Mouse (Mus musculus): Measurements from ENCODE around the gene Tgif2. TPM values are rescaled to one million over a fixed set of nuclear protein-coding genes. Genes with fewer than 3 reads are reported as not detected.
A peak's percentile ranks its signal among the peaks of the same experiment; 100 is the strongest.

The Tgif2 gene
- polyA plus RNA-seq, 1 experiment: 19.6 TPM

DNA sequence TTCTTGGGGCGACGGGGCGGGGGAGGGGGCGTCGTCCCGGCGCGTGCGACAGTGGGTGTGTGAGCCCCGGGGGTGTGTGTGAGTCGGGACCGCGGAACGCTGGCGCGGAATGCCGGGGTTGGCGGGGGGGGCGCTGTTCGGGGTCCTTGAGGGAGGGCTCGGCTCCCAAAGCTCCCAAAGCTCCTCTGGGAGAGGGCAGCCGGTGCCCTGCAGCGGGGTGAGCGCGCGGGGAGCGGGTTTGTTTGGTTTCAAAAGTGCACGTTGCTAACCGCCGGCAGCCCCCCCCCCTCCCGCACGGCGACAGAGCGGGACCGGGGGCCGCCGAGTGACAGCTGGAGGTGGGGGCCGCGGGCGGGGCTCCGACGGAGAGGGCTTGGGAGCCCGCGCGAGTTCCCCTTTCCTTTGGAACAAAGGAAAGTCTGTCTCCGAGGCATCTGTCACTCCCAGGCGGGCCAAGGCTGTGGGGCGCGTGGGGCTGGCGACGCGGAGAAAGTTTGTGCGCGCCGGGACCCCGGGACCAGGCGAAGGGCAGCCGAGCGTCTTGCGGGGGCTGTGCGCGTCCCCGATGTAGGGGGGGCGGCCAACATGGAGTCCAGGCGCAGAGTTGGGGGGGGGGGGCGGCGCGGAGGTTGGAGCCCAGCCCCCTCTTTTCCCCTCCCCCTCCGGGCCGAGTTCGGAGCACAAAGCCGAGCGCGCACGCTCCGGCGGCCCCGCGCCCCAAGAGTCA is 657 bp downstream of the Tgif2 start:
- Histone ChIP-seq H3K36me3 (ENCODE audit: control insufficient read depth, insufficient read depth) (no peaks in the 10 kb centered on the region), H3ac (ENCODE audit: control insufficient read depth, insufficient read length, low read depth) (peak overlapping the region; percentile 55), H3K27me3 (ENCODE audit: control insufficient read depth, insufficient read depth, insufficient read length) (no peaks in the 10 kb centered on the region), H3K79me3 (ENCODE audit: low read depth) (peaks cover 15% of the 10 kb centered on the region), H3K79me2 (ENCODE audit: control insufficient read depth, insufficient read depth) (peaks cover 36% of the 10 kb centered on the region), H3K4me3 (ENCODE audit: insufficient read depth, poor library complexity, severe bottlenecking) (peak overlapping the region; percentile 66)
- TF ChIP-seq CTCF (IDR thresholded peaks at IDR 0.05; ENCODE audit: control insufficient read depth, insufficient read depth, insufficient read length) (no peak), MAX (IDR thresholded peaks at IDR 0.05) (no peak), FOSL1 (IDR thresholded peaks at IDR 0.05; ENCODE audit: insufficient read depth, low read length, poor library complexity, severe bottlenecking) (no peak), MYOD1 (IDR thresholded peaks at IDR 0.05; ENCODE audit: control insufficient read depth, insufficient read length, low read depth) (no peak), MYOG (IDR thresholded peaks at IDR 0.05; ENCODE audit: control insufficient read depth, extremely low read depth, insufficient read length) (no peak), USF1 (IDR thresholded peaks at IDR 0.05; ENCODE audit: low read depth) (no peak), CEBPB (IDR thresholded peaks at IDR 0.05; ENCODE audit: low read depth) (no peak)

DNA sequence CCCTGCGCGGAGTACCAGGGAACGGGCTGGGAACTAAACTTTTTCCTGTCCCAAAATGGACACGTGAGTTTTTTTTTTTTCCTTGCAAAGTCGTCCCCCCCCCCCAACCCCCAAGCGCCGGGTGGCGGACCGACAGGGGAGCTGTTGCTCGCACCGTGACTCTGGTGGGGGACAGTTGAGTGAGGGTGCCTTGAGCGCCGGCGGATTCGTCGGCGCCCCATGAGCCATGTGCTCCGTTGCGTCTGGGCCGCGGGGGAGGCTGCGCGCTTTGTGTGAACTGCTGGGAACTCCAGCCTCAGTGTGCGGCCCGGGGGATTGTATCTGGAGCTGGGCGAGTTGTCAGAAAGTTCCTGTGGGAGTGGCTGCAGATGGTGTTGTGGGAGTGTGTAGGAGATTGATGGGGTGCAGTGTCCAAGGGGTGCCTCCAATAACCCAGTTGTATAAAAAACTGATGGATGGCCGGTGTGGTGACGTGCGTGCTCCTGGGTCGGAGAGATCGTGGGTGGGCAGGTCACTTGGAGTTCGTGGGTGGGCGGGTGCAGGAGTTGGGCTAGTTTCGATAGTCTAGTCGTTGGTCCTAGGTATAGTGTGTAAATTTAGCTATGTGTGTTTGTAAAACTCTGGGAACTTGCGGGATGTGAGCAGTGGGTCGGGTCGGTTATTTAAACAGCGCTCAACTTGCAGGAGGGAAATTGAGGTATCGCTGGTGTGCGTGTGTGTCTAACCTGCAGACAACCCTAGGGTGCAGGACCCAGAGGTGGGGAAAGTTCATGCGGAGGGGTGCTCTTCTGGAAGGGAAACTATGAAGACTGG is 1.4 kb downstream of the Tgif2 start:
- Histone ChIP-seq H3K36me3 (ENCODE audit: control insufficient read depth, insufficient read depth) (no peaks in the 10 kb centered on the region), H3K79me3 (ENCODE audit: low read depth) (peaks cover 15% of the 10 kb centered on the region)
- TF ChIP-seq CTCF (IDR thresholded peaks at IDR 0.05; ENCODE audit: control insufficient read depth, insufficient read depth, insufficient read length) (no peak), CEBPB (IDR thresholded peaks at IDR 0.05; ENCODE audit: low read depth) (no peak), MYOG (IDR thresholded peaks at IDR 0.05; ENCODE audit: control insufficient read depth, extremely low read depth, insufficient read length) (no peak), FOSL1 (IDR thresholded peaks at IDR 0.05; ENCODE audit: insufficient read depth, low read length, poor library complexity, severe bottlenecking) (no peak), MAX (IDR thresholded peaks at IDR 0.05) (peak; percentile 75), USF1 (IDR thresholded peaks at IDR 0.05; ENCODE audit: low read depth) (no peak)

DNA sequence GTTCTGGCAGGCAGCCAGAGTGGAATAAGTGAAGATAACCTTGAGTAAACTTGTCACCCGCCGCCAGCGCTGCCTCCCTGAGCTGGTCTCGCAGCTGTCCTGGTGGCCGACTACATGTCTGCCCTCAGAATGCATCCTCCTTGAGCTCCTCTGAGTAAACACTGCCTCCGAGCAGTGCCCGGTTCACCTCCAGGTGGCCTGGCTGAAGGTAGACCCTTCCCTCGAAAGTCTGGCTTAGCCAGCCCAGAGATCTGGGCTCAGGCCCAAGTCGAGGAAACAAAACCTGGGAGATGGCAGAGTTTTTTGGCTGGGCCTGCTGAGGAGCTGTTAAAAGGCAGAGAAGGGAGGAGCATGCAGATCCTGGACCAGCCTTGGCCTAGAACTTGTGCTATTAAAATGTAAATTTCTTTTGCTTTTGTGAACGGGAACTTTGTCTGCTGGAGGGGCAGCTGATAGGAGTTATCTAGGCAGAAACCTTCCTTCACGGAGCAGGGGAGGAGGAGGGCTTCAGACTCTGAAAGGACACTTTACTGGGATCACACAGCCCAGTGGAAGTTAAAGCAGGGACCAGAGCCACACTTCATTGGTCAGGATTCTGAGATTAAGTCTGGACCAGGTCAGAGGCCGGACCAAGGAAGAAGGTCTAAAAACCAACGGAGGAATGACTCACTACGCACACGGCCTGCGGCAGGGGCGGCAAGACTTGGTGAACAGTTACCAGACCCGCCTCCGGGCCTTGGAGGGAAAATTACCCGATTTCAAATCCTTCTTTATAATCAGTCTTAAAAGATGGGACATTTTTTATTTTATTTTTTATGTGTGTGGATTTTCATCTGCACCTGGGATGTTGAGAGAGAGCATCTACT is 2.3 kb downstream of the Tgif2 start:
- peaks cover 40% of the 10 kb centered on the region for H3K79me2 ChIP-seq (ENCODE audit: control insufficient read depth, insufficient read depth)
- peaks cover 15% of the 10 kb centered on the region for H3K79me3 ChIP-seq (ENCODE audit: low read depth)
- H3K27me3 ChIP-seq (ENCODE audit: control insufficient read depth, insufficient read depth, insufficient read length): no peaks in the 10 kb centered on the region
- no peak for TF ChIP-seq MAX (IDR thresholded peaks at IDR 0.05)
- TF ChIP-seq FOSL1 (IDR thresholded peaks at IDR 0.05; ENCODE audit: insufficient read depth, low read length, poor library complexity, severe bottlenecking): peak; percentile 35
- TF ChIP-seq CEBPB (IDR thresholded peaks at IDR 0.05; ENCODE audit: low read depth): no peak
- TF ChIP-seq MYOG (IDR thresholded peaks at IDR 0.05; ENCODE audit: control insufficient read depth, extremely low read depth, insufficient read length): no peak
- no peak for TF ChIP-seq USF1 (IDR thresholded peaks at IDR 0.05; ENCODE audit: low read depth)
- TF ChIP-seq CTCF (IDR thresholded peaks at IDR 0.05; ENCODE audit: control insufficient read depth, insufficient read depth, insufficient read length): no peak
- peak; percentile 36 for TF ChIP-seq MYOD1 (IDR thresholded peaks at IDR 0.05; ENCODE audit: control insufficient read depth, insufficient read length, low read depth)
- peak overlapping the region; percentile 66 for H3K4me3 ChIP-seq (ENCODE audit: insufficient read depth, poor library complexity, severe bottlenecking)
- peaks cover 5% of the 10 kb centered on the region for H3K36me3 ChIP-seq (ENCODE audit: control insufficient read depth, insufficient read depth)
- peak overlapping the region; percentile 40 for H3ac ChIP-seq (ENCODE audit: control insufficient read depth, insufficient read length, low read depth)

More for the DNA sequence above, 1.4 kb downstream of the Tgif2 start:
- Histone ChIP-seq H3K27me3 (ENCODE audit: control insufficient read depth, insufficient read depth, insufficient read length) (no peaks in the 10 kb centered on the region), H3K4me3 (ENCODE audit: insufficient read depth, poor library complexity, severe bottlenecking) (peak overlapping the region; percentile 66), H3K79me2 (ENCODE audit: control insufficient read depth, insufficient read depth) (peaks cover 36% of the 10 kb centered on the region), H3ac (ENCODE audit: control insufficient read depth, insufficient read length, low read depth) (peak overlapping the region; percentile 55)

DNA sequence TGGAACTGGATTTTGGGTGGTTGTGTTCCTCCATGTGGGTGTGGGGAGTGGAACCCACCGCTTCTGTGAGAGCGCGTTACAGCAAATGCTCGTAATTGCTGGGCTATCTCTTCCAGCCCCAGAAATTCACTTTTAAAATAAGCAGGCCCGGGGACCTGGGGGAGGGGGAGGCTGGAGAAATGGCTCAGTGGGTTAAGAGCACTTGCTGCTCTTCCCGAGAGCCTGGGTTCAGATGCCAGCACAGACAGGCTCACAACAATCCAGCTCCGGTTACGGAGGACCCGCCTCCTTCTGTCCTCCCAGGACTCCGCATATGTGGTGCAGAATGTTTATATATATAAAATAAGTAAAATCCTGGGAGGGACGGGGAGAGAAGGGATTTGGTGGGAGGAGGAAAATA is 2.9 kb downstream of the Tgif2 start:
- Histone ChIP-seq H3ac (ENCODE audit: control insufficient read depth, insufficient read length, low read depth) (peak overlapping the region; percentile 38), H3K4me3 (ENCODE audit: insufficient read depth, poor library complexity, severe bottlenecking) (no peak overlapping the region), H3K36me3 (ENCODE audit: control insufficient read depth, insufficient read depth) (peaks cover 11% of the 10 kb centered on the region), H3K27me3 (ENCODE audit: control insufficient read depth, insufficient read depth, insufficient read length) (no peaks in the 10 kb centered on the region), H3K79me3 (ENCODE audit: low read depth) (peaks cover 15% of the 10 kb centered on the region), H3K79me2 (ENCODE audit: control insufficient read depth, insufficient read depth) (peaks cover 40% of the 10 kb centered on the region)
- no peak for TF ChIP-seq MAX (IDR thresholded peaks at IDR 0.05)
- no peak for TF ChIP-seq CEBPB (IDR thresholded peaks at IDR 0.05; ENCODE audit: low read depth)

DNA sequence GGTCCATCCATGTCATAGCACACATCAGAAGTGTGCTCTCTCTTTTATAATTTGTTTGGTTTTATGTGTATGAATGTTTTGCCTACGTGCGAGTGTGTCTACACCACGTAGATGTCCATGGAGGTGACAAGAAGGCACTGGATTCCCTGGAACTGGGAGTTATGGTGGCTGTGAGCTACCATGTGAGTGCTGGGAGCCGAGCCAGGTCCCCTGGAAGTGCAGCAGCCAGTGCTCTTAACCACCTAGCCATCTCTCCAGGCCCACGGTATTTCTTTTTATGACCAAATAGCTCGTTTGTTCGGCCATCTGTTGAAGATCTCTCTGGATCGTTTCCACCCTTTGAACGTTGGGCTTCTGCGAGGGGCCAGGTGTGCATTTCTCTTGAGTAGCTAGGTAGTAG is 3.5 kb downstream of the Tgif2 start:
- no peak overlapping the region for H3K4me3 ChIP-seq (ENCODE audit: insufficient read depth, poor library complexity, severe bottlenecking)

More for the DNA sequence above, 3.5 kb downstream of the Tgif2 start:
- peaks cover 15% of the 10 kb centered on the region for H3K79me3 ChIP-seq (ENCODE audit: low read depth)
- H3K36me3 ChIP-seq (ENCODE audit: control insufficient read depth, insufficient read depth): peaks cover 11% of the 10 kb centered on the region
- H3ac ChIP-seq (ENCODE audit: control insufficient read depth, insufficient read length, low read depth): no peak overlapping the region
- peaks cover 40% of the 10 kb centered on the region for H3K79me2 ChIP-seq (ENCODE audit: control insufficient read depth, insufficient read depth)
- TF ChIP-seq MYOD1 (IDR thresholded peaks at IDR 0.05; ENCODE audit: control insufficient read depth, insufficient read length, low read depth) (no peak), CEBPB (IDR thresholded peaks at IDR 0.05; ENCODE audit: low read depth) (no peak), USF1 (IDR thresholded peaks at IDR 0.05; ENCODE audit: low read depth) (no peak), CTCF (IDR thresholded peaks at IDR 0.05; ENCODE audit: control insufficient read depth, insufficient read depth, insufficient read length) (no peak), MYOG (IDR thresholded peaks at IDR 0.05; ENCODE audit: control insufficient read depth, extremely low read depth, insufficient read length) (no peak), FOSL1 (IDR thresholded peaks at IDR 0.05; ENCODE audit: insufficient read depth, low read length, poor library complexity, severe bottlenecking) (no peak), MAX (IDR thresholded peaks at IDR 0.05) (no peak)
- H3K27me3 ChIP-seq (ENCODE audit: control insufficient read depth, insufficient read depth, insufficient read length): no peaks in the 10 kb centered on the region
